Mouse (Mus musculus): Measurements from ENCODE around the gene Bysl.

- no peak for TF ChIP-seq CTCF (IDR thresholded peaks at IDR 0.05; ENCODE audit: borderline replicate concordance, extremely low read depth, insufficient read depth, insufficient read length)
- TF ChIP-seq POLR2A (IDR thresholded peaks at IDR 0.05; ENCODE audit: borderline replicate concordance, extremely low read depth, insufficient read depth, insufficient read length, poor library complexity, severe bottlenecking), result no peak
These were observed 40.7 kb upstream of the Bysl start for GRCm38 (mm10) chr17:47651953-47652352.
